25 mouse cellular contexts compared by ENCODE assay signal in genomic region chr1:21552715-21553114, GRCm38 (mm10).
DNase-seq lines count a peak whose midpoint lies in the region; ATAC-seq and TF ChIP-seq lines count a peak whose summit lies in the region.
"Had no signal": no experiment of that assay in that cellular context is flagged by ENCODE, and none has a peak within 500 bp of the region (broad histone marks: within the 10 kb centered on the region; RNA-seq: fewer than 3 reads in every experiment).

No protein-coding gene starts in this region.

- TF ChIP-seq CTCF in left cerebral cortex, adult 2 months (IDR thresholded peaks at IDR 0.05), result no peak

- intact Hi-C loops in left cerebral cortex, adult 2 months (cut with DNase I), result loop anchor here (5.0 to 10.0 kb wide), 3 partner anchors 125 to 412 kb away; partner anchors contain the start of gene Kcnq5

- no peaks in the 10 kb centered on the region for H3K36me3 ChIP-seq in forebrain, embryonic 13.5 days (ENCODE audit: poor library complexity, severe bottlenecking)
- H3K36me3 ChIP-seq: embryonic facial prominence, embryonic 15.5 days; heart, embryonic 15.5 days; hindbrain, embryonic 10.5 days had no signal

- H3K27ac ChIP-seq in left cerebral cortex, adult 2 months, result peak overlapping the region; percentile 61
- no peak overlapping the region for H3K27ac ChIP-seq in forebrain, embryonic 13.5 days
- H3K27ac ChIP-seq: embryonic facial prominence, embryonic 15.5 days; gastrocnemius, adult 2 months; heart, adult 2 months; heart, embryonic 15.5 days; hindbrain, embryonic 10.5 days; hindbrain, embryonic 14.5 days had no signal

- no peak overlapping the region for H3K9ac ChIP-seq in forebrain, embryonic 13.5 days
- H3K9ac ChIP-seq: embryonic facial prominence, embryonic 15.5 days; heart, embryonic 15.5 days; hindbrain, embryonic 14.5 days had no signal

- no peaks in the 10 kb centered on the region for H3K4me1 ChIP-seq in forebrain, embryonic 13.5 days
- H3K4me1 ChIP-seq: embryonic facial prominence, embryonic 15.5 days; heart, embryonic 15.5 days; hindbrain, embryonic 10.5 days had no signal

- DNase-seq in left cerebral cortex, adult 2 months (ENCODE audit: extremely low spot score in 1 of 2, low spot score in 2 of 2), result no peak
- no peak for DNase-seq in left cerebral cortex, adult 18-20 months (ENCODE audit: low spot score in 2 of 2)
- peak; percentile 73 for DNase-seq in brain, adult 2 months (ENCODE audit: low read depth, low spot score)
- peak; percentile 43 for DNase-seq in telencephalon, adult 2 months (ENCODE audit: low read depth, low spot score)
- no peak for DNase-seq in retina, postnatal 1 day
- no peak for DNase-seq in spleen, postnatal 4 days (ENCODE audit: low spot score in 2 of 2)
- DNase-seq: adrenal gland, postnatal 14 days; cerebellum, adult 18-20 months; cerebellum, adult 9-11 months; cerebellum, postnatal 36 days; embryo, embryonic 11 days; gastrocnemius, adult 2 months; gastrocnemius, postnatal 25 days; heart, adult 2 months; heart, postnatal 14 days had no signal

- H3K9me3 ChIP-seq in forebrain, embryonic 13.5 days (replicated peaks), result no peaks in the 10 kb centered on the region
- H3K9me3 ChIP-seq: embryonic facial prominence, embryonic 15.5 days; heart, embryonic 15.5 days; hindbrain, embryonic 10.5 days had no signal

- 98% methylated on average over 2 of the region's 2 CpGs for WGBS in forebrain, embryonic 13.5 days

- no peaks in the 10 kb centered on the region for H3K27me3 ChIP-seq in forebrain, embryonic 13.5 days
- H3K27me3 ChIP-seq: embryonic facial prominence, embryonic 15.5 days; heart, embryonic 15.5 days had no signal

- peak; percentile 57 for ATAC-seq in granulocyte monocyte progenitor cell, adult 5-6 weeks (replicated peaks; ENCODE audit: poor library complexity, severe bottlenecking)
- ATAC-seq in forebrain, embryonic 13.5 days, result no peak
- ATAC-seq: activated CD4-positive, CD25-positive, alpha-beta regulatory T cell, adult 4 months; forebrain, embryonic 16.5 days; intestine, embryonic 16.5 days had no signal

- no peak overlapping the region for H3K4me3 ChIP-seq in left cerebral cortex, adult 2 months
- H3K4me3 ChIP-seq in forebrain, embryonic 13.5 days, result no peak overlapping the region
- H3K4me3 ChIP-seq: embryonic facial prominence, embryonic 15.5 days; gastrocnemius, adult 2 months; heart, adult 2 months; heart, embryonic 15.5 days; hindbrain, embryonic 10.5 days had no signal

- H3K4me2 ChIP-seq in forebrain, embryonic 13.5 days, result no peak overlapping the region
- H3K4me2 ChIP-seq: embryonic facial prominence, embryonic 15.5 days; heart, embryonic 11.5 days; heart, embryonic 15.5 days; hindbrain, embryonic 14.5 days had no signal

Comparison
In these comparisons a context has a peak if more than half of its experiments do, and no peak if none do; other contexts are left out.
1. DNase-seq: peak in brain, adult 2 months (single experiment) and telencephalon, adult 2 months (single experiment); none in left cerebral cortex, adult 2 months (0 of 2), left cerebral cortex, adult 18-20 months (0 of 2), retina, postnatal 1 day (single experiment) and spleen, postnatal 4 days (0 of 2).